Mouse (Mus musculus): ENCODE measurements at regions not wholly inside any gene's neighbourhood (a gene's known extent, or its start where the extent isn't known, plus 50 kb on each side); places are given as distances from the start of the nearest gene placed in this dataset.

GRCm38 (mm10) chr16:52892467-52893255, 438.8 kb upstream of the Alcam start:
- no peak for ATAC-seq (ENCODE audit: insufficient number of reproducible peaks, insufficient read depth, low FRiP score, low read depth)
- Histone ChIP-seq H3K4me3 (ENCODE audit: control insufficient read depth in 1 of 2, insufficient read depth in 1 of 2, low read depth in 1 of 2, low read length in 2 of 2) (no peak overlapping the region), H3K9me3 (ENCODE audit: control insufficient read depth, low read length) (no peaks in the 10 kb centered on the region), H3K4me2 (ENCODE audit: low read length) (no peak overlapping the region), H3K9ac (ENCODE audit: low read length) (no peak overlapping the region), H3K4me1 (ENCODE audit: control insufficient read depth in 2 of 2, insufficient read depth in 2 of 2, low read length in 2 of 2) (no peaks in the 10 kb centered on the region), H3K36me3 (ENCODE audit: control insufficient read depth, insufficient read depth, low read length) (no peaks in the 10 kb centered on the region), H3K27ac (replicated peaks in 1 of 2; ENCODE audit: control insufficient read depth in 1 of 2, insufficient read depth in 1 of 2, low read depth in 2 of 2, low read length in 2 of 2) (no peak overlapping the region), H3K27me3 (ENCODE audit: control insufficient read depth, insufficient read depth, low read length) (no peaks in the 10 kb centered on the region)
- WGBS = 83% methylated on average over 14 of the region's 14 CpGs

GRCm38 (mm10) chr16:52879463-52880114, 425.7 kb upstream of the Alcam start:
- Histone ChIP-seq H3K4me1 (ENCODE audit: control insufficient read depth in 2 of 2, insufficient read depth in 2 of 2, low read length in 2 of 2) (no peaks in the 10 kb centered on the region), H3K4me2 (ENCODE audit: low read length) (no peak overlapping the region), H3K9me3 (ENCODE audit: control insufficient read depth, low read length) (no peaks in the 10 kb centered on the region), H3K36me3 (ENCODE audit: control insufficient read depth, insufficient read depth, low read length) (no peaks in the 10 kb centered on the region), H3K27ac (replicated peaks in 1 of 2; ENCODE audit: control insufficient read depth in 1 of 2, insufficient read depth in 1 of 2, low read depth in 2 of 2, low read length in 2 of 2) (no peak overlapping the region), H3K9ac (ENCODE audit: low read length) (no peak overlapping the region), H3K27me3 (ENCODE audit: control insufficient read depth, insufficient read depth, low read length) (no peaks in the 10 kb centered on the region), H3K4me3 (ENCODE audit: control insufficient read depth in 1 of 2, insufficient read depth in 1 of 2, low read depth in 1 of 2, low read length in 2 of 2) (no peak overlapping the region)
- WGBS = 66% methylated on average over 4 of the region's 4 CpGs
- ATAC-seq (ENCODE audit: insufficient number of reproducible peaks, insufficient read depth, low FRiP score, low read depth) = no peak

- Histone ChIP-seq H3K4me2 (ENCODE audit: low read length) (no peak overlapping the region), H3K4me1 (ENCODE audit: control insufficient read depth in 2 of 2, insufficient read depth in 2 of 2, low read length in 2 of 2) (peaks cover 3 to 6% of the 10 kb centered on the region in 2 experiments; a peak in 2 of 4 replicates), H3K27ac (replicated peaks in 1 of 2; ENCODE audit: control insufficient read depth in 1 of 2, insufficient read depth in 1 of 2, low read depth in 2 of 2, low read length in 2 of 2) (no peak overlapping the region), H3K27me3 (ENCODE audit: control insufficient read depth, insufficient read depth, low read length) (no peaks in the 10 kb centered on the region), H3K36me3 (ENCODE audit: control insufficient read depth, insufficient read depth, low read length) (no peaks in the 10 kb centered on the region), H3K4me3 (ENCODE audit: control insufficient read depth in 1 of 2, insufficient read depth in 1 of 2, low read depth in 1 of 2, low read length in 2 of 2) (no peak overlapping the region), H3K9me3 (ENCODE audit: control insufficient read depth, low read length) (no peaks in the 10 kb centered on the region), H3K9ac (ENCODE audit: low read length) (no peak overlapping the region)
- ATAC-seq (ENCODE audit: insufficient number of reproducible peaks, insufficient read depth, low FRiP score, low read depth) = no peak
- WGBS = 72% methylated on average over 6 of the region's 6 CpGs
Measured at GRCm38 (mm10) chr16:52867833-52868232, 414.0 kb upstream of the Alcam start.

GRCm38 (mm10) chr16:52863554-52863953, 409.7 kb upstream of the Alcam start:
- no peaks in the 10 kb centered on the region for H3K27me3 ChIP-seq (ENCODE audit: control insufficient read depth, insufficient read depth, low read length)
- no peaks in the 10 kb centered on the region for H3K36me3 ChIP-seq (ENCODE audit: control insufficient read depth, insufficient read depth, low read length)
- H3K9me3 ChIP-seq (ENCODE audit: control insufficient read depth, low read length) = no peaks in the 10 kb centered on the region
- H3K4me1 ChIP-seq (ENCODE audit: control insufficient read depth in 2 of 2, insufficient read depth in 2 of 2, low read length in 2 of 2) = peaks cover 5 to 6% of the 10 kb centered on the region in 2 experiments; a peak in 3 of 4 replicates
- ATAC-seq (ENCODE audit: insufficient number of reproducible peaks, insufficient read depth, low FRiP score, low read depth) = peak; percentile 61
- H3K9ac ChIP-seq (ENCODE audit: low read length) = no peak overlapping the region
- H3K4me3 ChIP-seq (ENCODE audit: control insufficient read depth in 1 of 2, insufficient read depth in 1 of 2, low read depth in 1 of 2, low read length in 2 of 2) = no peak overlapping the region
- no peak overlapping the region for H3K4me2 ChIP-seq (ENCODE audit: low read length)
- H3K27ac ChIP-seq (replicated peaks in 1 of 2; ENCODE audit: control insufficient read depth in 1 of 2, insufficient read depth in 1 of 2, low read depth in 2 of 2, low read length in 2 of 2) = no peak overlapping the region
- whole genome bisulfite sequencing = 25% methylated on average over 1 of the region's 1 CpGs

- H3K4me2 ChIP-seq (ENCODE audit: low read length) = no peak overlapping the region
Measured at GRCm38 (mm10) chr16:52861263-52861662, 407.4 kb upstream of the Alcam start.

GRCm38 (mm10) chr16:52858441-52859209, 404.8 kb upstream of the Alcam start:
- WGBS = 38% methylated on average over 8 of the region's 8 CpGs

More at GRCm38 (mm10) chr16:52861263-52861662, 407.4 kb upstream of the Alcam start:
- no peak overlapping the region for H3K9ac ChIP-seq (ENCODE audit: low read length)
- peaks cover 6% of the 10 kb centered on the region in 2 experiments; a peak in 3 of 4 replicates for H3K4me1 ChIP-seq (ENCODE audit: control insufficient read depth in 2 of 2, insufficient read depth in 2 of 2, low read length in 2 of 2)
- no peaks in the 10 kb centered on the region for H3K27me3 ChIP-seq (ENCODE audit: control insufficient read depth, insufficient read depth, low read length)
- no peak for ATAC-seq (ENCODE audit: insufficient number of reproducible peaks, insufficient read depth, low FRiP score, low read depth)
- H3K4me3 ChIP-seq (ENCODE audit: control insufficient read depth in 1 of 2, insufficient read depth in 1 of 2, low read depth in 1 of 2, low read length in 2 of 2) = no peak overlapping the region
- H3K9me3 ChIP-seq (ENCODE audit: control insufficient read depth, low read length) = no peaks in the 10 kb centered on the region
- H3K36me3 ChIP-seq (ENCODE audit: control insufficient read depth, insufficient read depth, low read length) = no peaks in the 10 kb centered on the region
- WGBS = 92% methylated on average over 6 of the region's 6 CpGs
- no peak overlapping the region for H3K27ac ChIP-seq (replicated peaks in 1 of 2; ENCODE audit: control insufficient read depth in 1 of 2, insufficient read depth in 1 of 2, low read depth in 2 of 2, low read length in 2 of 2)

GRCm38 (mm10) chr16:52851129-52851528, 397.3 kb upstream of the Alcam start:
- Histone ChIP-seq H3K9ac (ENCODE audit: low read length) (no peak overlapping the region), H3K9me3 (ENCODE audit: control insufficient read depth, low read length) (no peaks in the 10 kb centered on the region), H3K4me1 (ENCODE audit: control insufficient read depth in 2 of 2, insufficient read depth in 2 of 2, low read length in 2 of 2) (no peaks in the 10 kb centered on the region), H3K27me3 (ENCODE audit: control insufficient read depth, insufficient read depth, low read length) (no peaks in the 10 kb centered on the region), H3K27ac (replicated peaks in 1 of 2; ENCODE audit: control insufficient read depth in 1 of 2, insufficient read depth in 1 of 2, low read depth in 2 of 2, low read length in 2 of 2) (no peak overlapping the region), H3K4me2 (ENCODE audit: low read length) (no peak overlapping the region), H3K4me3 (ENCODE audit: control insufficient read depth in 1 of 2, insufficient read depth in 1 of 2, low read depth in 1 of 2, low read length in 2 of 2) (no peak overlapping the region), H3K36me3 (ENCODE audit: control insufficient read depth, insufficient read depth, low read length) (no peaks in the 10 kb centered on the region)
- ATAC-seq (ENCODE audit: insufficient number of reproducible peaks, insufficient read depth, low FRiP score, low read depth) = no peak
- WGBS = 89% methylated on average over 2 of the region's 2 CpGs

More at GRCm38 (mm10) chr16:52858441-52859209, 404.8 kb upstream of the Alcam start:
- Histone ChIP-seq H3K4me1 (ENCODE audit: control insufficient read depth in 2 of 2, insufficient read depth in 2 of 2, low read length in 2 of 2) (peaks cover 6% of the 10 kb centered on the region in 2 experiments; a peak in 3 of 4 replicates), H3K4me2 (ENCODE audit: low read length) (no peak overlapping the region), H3K4me3 (ENCODE audit: control insufficient read depth in 1 of 2, insufficient read depth in 1 of 2, low read depth in 1 of 2, low read length in 2 of 2) (no peak overlapping the region), H3K9ac (ENCODE audit: low read length) (no peak overlapping the region), H3K9me3 (ENCODE audit: control insufficient read depth, low read length) (no peaks in the 10 kb centered on the region), H3K36me3 (ENCODE audit: control insufficient read depth, insufficient read depth, low read length) (no peaks in the 10 kb centered on the region), H3K27ac (replicated peaks in 1 of 2; ENCODE audit: control insufficient read depth in 1 of 2, insufficient read depth in 1 of 2, low read depth in 2 of 2, low read length in 2 of 2) (no peak overlapping the region), H3K27me3 (ENCODE audit: control insufficient read depth, insufficient read depth, low read length) (no peaks in the 10 kb centered on the region)
- no peak for ATAC-seq (ENCODE audit: insufficient number of reproducible peaks, insufficient read depth, low FRiP score, low read depth)
